In genomic region chr11:43370025-43370424, GRCm38 (mm10) we compare ENCODE assay signal across 25 mouse cellular contexts.
"Had no signal": no experiment of that assay in that cellular context is flagged by ENCODE, and none has a peak within 500 bp of the region (broad histone marks: within the 10 kb centered on the region; RNA-seq: fewer than 3 reads in every experiment).

No protein-coding gene starts in this region.

- H3K27ac ChIP-seq: embryonic facial prominence, embryonic 10.5 days; embryonic facial prominence, embryonic 12.5 days; embryonic facial prominence, embryonic 13.5 days; embryonic facial prominence, embryonic 15.5 days; forebrain, embryonic 10.5 days; forebrain, embryonic 12.5 days; forebrain, embryonic 13.5 days; forebrain, embryonic 15.5 days; gastrocnemius, adult 2 months; heart, adult 2 months had no signal

- H3K27me3 ChIP-seq: embryonic facial prominence, embryonic 12.5 days; embryonic facial prominence, embryonic 13.5 days; embryonic facial prominence, embryonic 15.5 days; forebrain, embryonic 12.5 days; forebrain, embryonic 13.5 days; forebrain, embryonic 15.5 days had no signal

- H3K36me3 ChIP-seq: embryonic facial prominence, embryonic 10.5 days; embryonic facial prominence, embryonic 12.5 days; embryonic facial prominence, embryonic 13.5 days; embryonic facial prominence, embryonic 15.5 days; forebrain, embryonic 10.5 days; forebrain, embryonic 12.5 days; forebrain, embryonic 15.5 days had no signal

- H3K9me3 ChIP-seq: embryonic facial prominence, embryonic 10.5 days; embryonic facial prominence, embryonic 12.5 days; embryonic facial prominence, embryonic 13.5 days; embryonic facial prominence, embryonic 15.5 days; forebrain, embryonic 10.5 days; forebrain, embryonic 12.5 days; forebrain, embryonic 13.5 days; forebrain, embryonic 15.5 days had no signal

- H3K4me1 ChIP-seq: embryonic facial prominence, embryonic 10.5 days; embryonic facial prominence, embryonic 12.5 days; embryonic facial prominence, embryonic 13.5 days; embryonic facial prominence, embryonic 15.5 days; forebrain, embryonic 10.5 days; forebrain, embryonic 12.5 days; forebrain, embryonic 13.5 days; forebrain, embryonic 15.5 days had no signal

- H3K4me2 ChIP-seq: embryonic facial prominence, embryonic 12.5 days; embryonic facial prominence, embryonic 13.5 days; embryonic facial prominence, embryonic 15.5 days; forebrain, embryonic 12.5 days; forebrain, embryonic 13.5 days; forebrain, embryonic 15.5 days had no signal

- DNase-seq: cerebellum, adult 8-10 months; cerebellum, adult 9-10 months; cerebellum, adult 9-11 months; cerebellum, postnatal 10 days; cerebellum, postnatal 14 days; cerebellum, postnatal 25 days; cerebellum, postnatal 36 days; embryo, embryonic 11 days; forebrain, postnatal 0 days; gastrocnemius, adult 2 months; gastrocnemius, postnatal 10 days; gastrocnemius, postnatal 14 days; gastrocnemius, postnatal 25 days; gastrocnemius, postnatal 36 days; heart, adult 18-20 months; heart, adult 2 months had no signal

- H3K4me3 ChIP-seq: embryonic facial prominence, embryonic 10.5 days; embryonic facial prominence, embryonic 12.5 days; embryonic facial prominence, embryonic 13.5 days; embryonic facial prominence, embryonic 15.5 days; erythroblast, embryonic 14.5 days; forebrain, embryonic 10.5 days; forebrain, embryonic 12.5 days; forebrain, embryonic 13.5 days; forebrain, embryonic 15.5 days; gastrocnemius, adult 2 months; heart, adult 2 months had no signal

- H3K9ac ChIP-seq: embryonic facial prominence, embryonic 12.5 days; embryonic facial prominence, embryonic 13.5 days; embryonic facial prominence, embryonic 15.5 days; forebrain, embryonic 12.5 days; forebrain, embryonic 13.5 days; forebrain, embryonic 15.5 days; forebrain, postnatal 0 days had no signal
